Mouse (Mus musculus): ENCODE measurements at regions not wholly inside any gene's neighbourhood (a gene's known extent, or its start where the extent isn't known, plus 50 kb on each side); places are given as distances from the start of the nearest gene placed in this dataset.
"Not testable (repeated sequence)": the region's sequence is repeated elsewhere in the genome, so short reads cannot be mapped to it uniquely, and the experiment has no call there.

- no peak for DNase-seq (ENCODE audit: low spot score)
Measured at GRCm38 (mm10) chr10:10116442-10116841, 215.6 kb upstream of the Stxbp5 start.

GRCm38 (mm10) chr10:10113256-10113655, 212.4 kb upstream of the Stxbp5 start:
- no peak for DNase-seq (ENCODE audit: low spot score)

- DNase-seq (ENCODE audit: low spot score), result no peak
Measured at GRCm38 (mm10) chr10:10111055-10111454, 210.2 kb upstream of the Stxbp5 start.

- DNase-seq (ENCODE audit: low spot score), result no peak
Measured at GRCm38 (mm10) chr10:10109867-10110266, 209.0 kb upstream of the Stxbp5 start.

- no peak for DNase-seq (ENCODE audit: low spot score)
Measured at GRCm38 (mm10) chr10:10107123-10107525, 206.2 kb upstream of the Stxbp5 start.

- no peak for DNase-seq (ENCODE audit: low spot score)
Measured at GRCm38 (mm10) chr10:10106646-10107045, 205.8 kb upstream of the Stxbp5 start.

GRCm38 (mm10) chr10:10101641-10102040, 200.8 kb upstream of the Stxbp5 start:
- DNase-seq (ENCODE audit: low spot score), result no peak

- DNase-seq (ENCODE audit: low spot score), result no peak
Measured at GRCm38 (mm10) chr10:10098521-10098920, 197.6 kb upstream of the Stxbp5 start.

- DNase-seq (ENCODE audit: low spot score), result no peak
Measured at GRCm38 (mm10) chr10:10094113-10094512, 193.2 kb upstream of the Stxbp5 start.

- DNase-seq (ENCODE audit: low spot score), result no peak
Measured at GRCm38 (mm10) chr10:10093713-10094112, 192.8 kb upstream of the Stxbp5 start.

- no peak for DNase-seq (ENCODE audit: low spot score)
Measured at GRCm38 (mm10) chr10:10085934-10086333, 185.1 kb upstream of the Stxbp5 start.

- no peak for DNase-seq (ENCODE audit: low spot score)
Measured at GRCm38 (mm10) chr10:10070146-10070545, 169.3 kb upstream of the Stxbp5 start.

GRCm38 (mm10) chr10:10069704-10070103, 168.8 kb upstream of the Stxbp5 start:
- DNase-seq (ENCODE audit: low spot score), result not testable (repeated sequence)

- no peak for DNase-seq (ENCODE audit: low spot score)
Measured at GRCm38 (mm10) chr10:10046753-10047152, 145.9 kb upstream of the Stxbp5 start.

GRCm38 (mm10) chr10:10046318-10046717, 145.4 kb upstream of the Stxbp5 start:
- DNase-seq (ENCODE audit: low spot score), result no peak

- DNase-seq (ENCODE audit: low spot score), result no peak
Measured at GRCm38 (mm10) chr10:10009244-10009643, 108.4 kb upstream of the Stxbp5 start.

GRCm38 (mm10) chr10:9998621-9999020, 97.7 kb upstream of the Stxbp5 start:
- DNase-seq (ENCODE audit: low spot score), result no peak

- DNase-seq (ENCODE audit: low spot score), result no peak
Measured at GRCm38 (mm10) chr10:9996211-9996610, 95.3 kb upstream of the Stxbp5 start.

- no peak for DNase-seq (ENCODE audit: low spot score)
Measured at GRCm38 (mm10) chr10:9992798-9993197, 91.9 kb upstream of the Stxbp5 start.

- DNase-seq (ENCODE audit: low spot score), result no peak
Measured at GRCm38 (mm10) chr10:9985407-9985806, 84.5 kb upstream of the Stxbp5 start.

GRCm38 (mm10) chr10:9976424-9976823, 75.5 kb upstream of the Stxbp5 start:
- peak; percentile 3 for DNase-seq (ENCODE audit: low spot score)

All from adipocyte (in vitro differentiated cells).